Mouse (Mus musculus): ENCODE data around the gene Fut1.

GRCm38 (mm10) chr7:45642083-45642482 is 25.0 kb downstream of the Fut1 start:
- TF ChIP-seq CTCF (IDR thresholded peaks at IDR 0.05; ENCODE audit: borderline replicate concordance, insufficient read depth, low read depth, low read length), result no peak
- TF ChIP-seq POLR2A (IDR thresholded peaks at IDR 0.05; ENCODE audit: borderline replicate concordance, insufficient read depth, low read length), result no peak
